Mouse (Mus musculus): ENCODE data around the gene Fam19a2.

DNA sequence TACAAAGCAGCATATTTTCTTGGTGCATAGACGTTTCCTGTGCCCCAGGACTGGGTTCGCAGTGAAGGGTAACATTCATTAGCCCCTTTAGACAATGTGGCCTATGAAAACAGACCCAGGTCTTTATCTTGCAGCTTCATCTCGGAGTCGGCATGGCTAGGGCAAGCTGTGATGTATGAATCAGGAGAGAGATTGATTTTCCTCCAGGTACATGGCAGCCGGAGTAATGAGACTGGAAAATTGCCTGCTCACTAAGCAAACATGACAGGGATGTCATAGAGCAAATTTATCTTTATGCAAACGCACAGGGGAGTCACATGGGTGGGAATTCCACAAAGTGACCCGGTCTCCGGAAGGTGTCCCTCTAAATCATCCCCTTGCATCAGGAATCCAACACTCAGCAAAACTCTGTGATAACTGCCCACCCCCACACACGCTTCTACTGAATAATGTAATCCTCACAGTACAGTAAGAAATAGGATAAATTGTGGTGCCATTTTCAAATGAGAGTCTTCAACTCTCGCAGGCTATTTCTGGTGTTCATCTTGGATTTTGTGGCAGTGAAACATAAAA is 306.9 kb downstream of the Fam19a2 start:
- TF ChIP-seq POLR2A (IDR thresholded peaks at IDR 0.05; ENCODE audit: insufficient read length, low read depth) (no peak), TCF3 (IDR thresholded peaks at IDR 0.05; ENCODE audit: insufficient read length, low read depth) (no peak), USF1 (IDR thresholded peaks at IDR 0.05; ENCODE audit: low read depth) (no peak), MAX (IDR thresholded peaks at IDR 0.05; ENCODE audit: low read depth) (no peak)

All from myocyte (in vitro differentiated cells).